Mouse (Mus musculus): Measurements from ENCODE around the gene Ltb4r2.

Gene Ltb4r2

DNA sequence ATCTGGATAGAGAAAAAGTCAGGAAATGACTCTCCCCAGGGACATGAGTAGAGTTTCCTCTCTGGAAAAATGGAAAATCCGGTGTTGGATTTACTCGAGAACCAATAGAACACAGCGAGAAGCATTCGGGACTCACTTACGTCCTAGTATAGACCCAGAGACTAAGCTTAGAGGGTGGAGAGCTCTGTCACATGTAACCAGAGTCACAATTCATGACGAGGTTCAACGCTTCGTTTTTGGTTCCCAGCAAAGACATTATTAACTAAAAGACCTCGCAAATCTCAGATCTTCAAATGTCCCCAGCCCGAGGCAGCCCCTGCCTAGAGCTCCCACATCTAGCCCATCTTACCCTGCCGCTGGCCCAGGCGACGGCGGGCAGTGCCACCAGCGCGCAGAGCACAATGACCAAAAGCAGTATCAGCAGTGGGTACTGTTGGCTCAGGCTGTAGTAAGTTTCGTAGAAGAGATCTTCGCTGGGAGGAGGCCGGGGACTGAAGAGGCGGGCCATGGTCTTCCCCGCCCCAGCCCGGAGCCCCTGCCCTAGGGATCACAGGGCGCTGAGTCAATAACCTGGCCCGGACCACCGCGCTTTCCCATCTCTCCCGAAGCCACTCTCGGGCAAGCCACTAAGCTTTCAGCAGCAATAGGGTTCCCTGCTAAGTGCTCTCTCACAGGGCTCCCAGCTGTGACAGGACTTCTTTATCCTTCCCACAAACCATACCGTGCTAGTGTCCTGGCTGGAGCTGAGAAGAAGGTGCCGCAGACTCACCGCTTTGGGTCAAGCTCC is 22.1 kb downstream of the Ltb4r2 start:
- no peak for DNase-seq

- no peak for DNase-seq
These were observed 22.7 kb downstream of the Ltb4r2 start, which contains the start of gene Adcy4 for GRCm38 (mm10) chr14:55783958-55784235. Gene Adcy4, minus strand, starts transcription at chr14:55784095.

DNA sequence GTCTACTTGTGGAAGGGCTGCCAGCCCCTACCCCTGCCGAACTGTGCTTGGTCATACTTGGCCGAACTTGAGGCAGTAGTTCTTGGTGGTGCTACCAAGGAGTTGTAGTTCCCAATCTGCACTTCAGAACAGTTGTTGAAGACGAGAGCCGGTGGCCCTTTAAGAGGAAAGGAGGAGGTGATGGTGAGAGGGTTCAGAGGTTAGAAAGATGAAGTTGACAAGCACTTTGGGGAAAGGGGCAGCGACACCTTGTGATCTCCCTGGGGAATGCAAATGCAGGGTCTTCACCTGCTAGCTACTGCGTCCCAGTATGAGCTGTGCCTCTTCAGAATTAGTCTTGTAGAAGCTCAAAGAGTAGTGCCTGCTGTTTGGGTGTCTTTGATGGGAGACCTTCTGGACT is 24.0 kb downstream of the Ltb4r2 start:
- no peak for DNase-seq

- no peak for DNase-seq
These were observed 26.5 kb downstream of the Ltb4r2 start for GRCm38 (mm10) chr14:55787731-55788130.

GRCm38 (mm10) chr14:55788256-55789050 is 27.2 kb downstream of the Ltb4r2 start, which contains the start of gene Ripk3:
Gene Ripk3, minus strand, starts transcription at chr14:55788865.
- DNase-seq: no peak

- DNase-seq: no peak
These were observed 32.2 kb downstream of the Ltb4r2 start for GRCm38 (mm10) chr14:55793461-55793860.

DNA sequence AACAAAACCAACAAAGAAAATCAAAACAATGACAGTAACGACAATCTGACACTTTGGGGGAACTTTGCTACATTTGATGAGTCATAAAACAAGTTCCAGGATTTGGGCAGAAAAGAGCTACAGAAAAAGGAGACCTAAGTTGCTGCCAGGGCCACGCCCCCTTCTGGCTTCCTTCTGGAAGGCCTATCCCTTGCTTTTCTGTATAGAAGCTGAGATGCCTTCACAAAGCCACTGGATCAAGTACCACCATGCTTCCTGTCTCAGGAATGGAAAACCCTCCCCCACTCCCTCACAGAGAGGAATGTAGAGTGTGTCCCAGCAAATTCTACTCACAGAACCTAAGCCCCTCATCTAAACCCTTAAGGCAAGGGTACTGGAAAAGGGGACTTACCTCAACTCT is 32.7 kb downstream of the Ltb4r2 start:
- no peak for DNase-seq

GRCm38 (mm10) chr14:55795380-55796163 is 34.3 kb downstream of the Ltb4r2 start:
- DNase-seq: no peak
